Mouse (Mus musculus): ENCODE results near the gene Atp6v1g2.

DNA sequence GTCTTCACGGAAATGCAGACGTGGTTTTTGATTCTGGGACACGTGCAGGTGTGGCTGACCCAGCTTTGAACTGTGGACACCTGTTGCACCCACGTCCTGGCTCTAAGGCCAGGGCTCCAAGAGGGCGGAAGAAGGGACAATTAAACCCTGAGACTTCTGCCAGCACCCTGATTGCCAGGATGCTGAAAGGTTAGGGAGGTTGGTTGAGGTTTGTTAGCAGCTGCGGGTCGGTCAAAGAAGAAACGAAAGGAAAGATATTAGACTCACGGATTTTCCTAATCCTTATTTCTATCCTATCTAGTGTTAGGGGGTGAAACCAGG lies 37.2 kb upstream of the Atp6v1g2 start:
- TF ChIP-seq GATA1 (IDR thresholded peaks at IDR 0.05; ENCODE audit: low read length): no peak
- TF ChIP-seq TAL1 (IDR thresholded peaks at IDR 0.05; ENCODE audit: low read length): no peak

Measured in erythroblast, embryonic 14.5 days (primary cell).